Mouse (Mus musculus) megakaryocyte, adult 5-6 weeks (primary cell): ENCODE results near the gene Tk1. TPM values are rescaled to one million over a fixed set of nuclear protein-coding genes. Genes with fewer than 3 reads are reported as not detected.

Experiments
- ATAC-seq: 2 replicates; pipeline ENCODE4 v1.8.0; 2016; ENCODE audit warnings: mild to moderate bottlenecking, inconsistent platforms; ENCODE audit not compliant: poor library complexity, severe bottlenecking
- total RNA-seq, 2 experiments: library from RNA; stranded (forward) in 1 of 2; stranded (reverse) in 1 of 2; fragments of 153-499, 151-499 nt in 1 of 2; fragments of 221-1000, 200-1000 nt in 1 of 2; gene quantifications; 2 replicates each; pipeline versions ENCODE4 v1.2.3 to v1.2.4; 2015 to 2017

Tk1 gene
- total RNA-seq, 2 experiments from 2014 or later, result 60.0 to 126 TPM

DNA sequence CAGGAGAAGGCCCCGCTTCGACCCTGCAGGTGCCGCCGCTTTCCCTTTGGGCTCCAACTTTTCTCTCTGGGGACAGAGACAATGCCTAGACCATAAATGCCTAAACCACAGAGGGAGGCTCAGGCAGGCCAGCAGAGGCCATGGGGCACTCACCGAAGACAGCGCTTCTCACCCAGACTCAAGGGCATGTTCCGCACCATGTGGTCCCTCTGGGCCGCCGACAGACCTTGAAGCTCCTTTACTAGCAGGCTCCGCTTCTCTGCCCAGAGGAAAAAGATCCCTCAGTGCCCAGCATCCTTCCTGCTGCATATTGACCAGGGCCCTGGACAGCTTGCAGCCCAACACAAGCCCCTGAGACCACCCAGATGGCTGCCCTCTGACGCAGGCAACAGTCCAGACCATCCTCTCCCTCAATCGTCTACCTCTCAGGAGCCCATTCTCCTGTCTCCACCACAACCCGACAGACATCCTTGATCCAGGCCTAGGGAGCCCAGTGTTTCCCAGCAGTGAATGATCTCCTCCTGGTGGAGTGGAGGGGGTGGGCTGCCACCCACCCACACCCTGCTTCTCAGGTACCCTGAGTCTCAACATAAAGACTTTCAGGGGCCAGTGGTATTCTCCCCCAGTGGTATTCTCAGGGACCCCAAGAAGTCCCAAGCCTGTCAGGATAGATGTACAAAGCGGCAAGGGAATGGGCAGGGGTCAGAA is 49.7 kb downstream of the Tk1 start:
- ATAC-seq, result no peak

- peak; percentile 17; the same call in 1 of the 2 replicates for ATAC-seq
Measured at GRCm38 (mm10) chr11:117775540-117775939, 50.4 kb downstream of the Tk1 start.

DNA sequence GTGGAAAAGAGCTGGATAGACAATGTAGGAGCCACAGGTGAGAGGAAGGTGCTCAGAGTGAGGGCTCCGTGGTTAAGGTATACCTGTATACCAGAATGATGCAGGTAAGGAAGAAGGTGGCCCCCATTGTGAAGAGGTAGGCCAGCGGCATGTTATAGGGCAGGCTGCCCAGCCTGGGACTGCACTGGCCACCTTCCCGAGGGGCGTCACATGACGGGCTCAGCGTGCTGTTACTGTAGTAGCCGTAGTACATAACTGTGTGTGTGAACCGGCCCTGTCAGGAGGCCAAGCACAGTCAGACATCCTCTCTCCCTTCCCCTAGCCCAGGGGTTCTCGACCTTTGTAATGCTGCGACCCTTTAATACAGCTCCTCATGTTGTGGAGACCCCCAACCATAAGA is 51.0 kb downstream of the Tk1 start:
- ATAC-seq, result no peak

DNA sequence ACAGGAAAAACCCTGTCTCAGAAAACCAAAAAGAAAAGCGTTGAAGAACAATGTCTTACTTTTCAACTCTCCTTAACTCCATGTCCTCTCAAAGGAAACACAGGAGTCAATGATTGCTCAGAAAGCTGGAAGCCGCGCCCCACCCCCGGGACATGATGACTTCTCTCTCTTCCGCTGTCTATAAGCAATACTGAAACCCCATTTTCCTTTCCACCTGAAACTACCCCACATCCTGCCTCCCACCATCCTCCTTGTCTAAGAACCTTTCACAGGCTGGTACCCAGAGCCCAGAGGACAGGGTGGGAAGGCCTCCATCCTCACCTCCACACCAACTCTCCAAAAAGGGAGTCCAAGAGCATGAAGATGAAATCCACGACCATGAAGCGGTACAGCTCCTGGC is 53.5 kb downstream of the Tk1 start:
- ATAC-seq, result no peak

DNA sequence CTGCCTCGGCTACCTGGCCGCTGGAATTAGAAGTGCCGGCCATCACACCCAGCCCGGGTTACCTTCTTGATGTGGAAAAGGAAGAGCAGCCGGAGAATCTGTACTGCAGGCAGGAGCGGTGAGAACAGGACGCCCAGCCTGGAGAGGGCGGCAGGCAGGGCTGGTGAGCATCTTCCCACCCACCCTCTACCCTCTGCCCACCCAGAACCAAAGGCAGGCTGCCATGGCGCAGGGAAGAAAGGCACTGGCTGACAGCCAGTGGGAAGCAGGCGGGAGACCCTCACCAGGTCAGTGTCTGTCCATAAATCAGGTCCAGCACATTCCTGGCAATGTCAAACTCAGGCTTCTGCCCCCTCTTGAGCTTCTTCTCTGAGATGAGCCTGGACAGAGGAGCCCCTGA is 55.5 kb downstream of the Tk1 start:
- ATAC-seq, result no peak

DNA sequence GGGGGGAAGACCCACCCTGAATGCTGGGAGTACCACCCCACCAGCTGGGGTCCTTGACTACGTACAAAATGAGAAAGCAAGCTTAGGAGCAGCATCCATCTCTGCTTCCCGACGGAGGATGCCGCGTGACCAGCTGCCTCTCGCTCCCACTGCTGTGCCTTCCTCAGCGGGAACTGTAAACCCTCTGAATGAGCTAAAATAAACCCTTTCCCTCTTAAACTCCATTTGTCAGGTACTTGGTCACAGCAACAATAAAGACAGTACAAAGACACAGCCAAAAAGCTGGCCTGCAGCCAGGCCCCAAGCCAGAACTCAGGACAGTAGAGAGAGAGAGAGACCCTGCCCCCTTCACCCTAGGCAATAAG is 56.2 kb downstream of the Tk1 start:
- ATAC-seq, result no peak

DNA sequence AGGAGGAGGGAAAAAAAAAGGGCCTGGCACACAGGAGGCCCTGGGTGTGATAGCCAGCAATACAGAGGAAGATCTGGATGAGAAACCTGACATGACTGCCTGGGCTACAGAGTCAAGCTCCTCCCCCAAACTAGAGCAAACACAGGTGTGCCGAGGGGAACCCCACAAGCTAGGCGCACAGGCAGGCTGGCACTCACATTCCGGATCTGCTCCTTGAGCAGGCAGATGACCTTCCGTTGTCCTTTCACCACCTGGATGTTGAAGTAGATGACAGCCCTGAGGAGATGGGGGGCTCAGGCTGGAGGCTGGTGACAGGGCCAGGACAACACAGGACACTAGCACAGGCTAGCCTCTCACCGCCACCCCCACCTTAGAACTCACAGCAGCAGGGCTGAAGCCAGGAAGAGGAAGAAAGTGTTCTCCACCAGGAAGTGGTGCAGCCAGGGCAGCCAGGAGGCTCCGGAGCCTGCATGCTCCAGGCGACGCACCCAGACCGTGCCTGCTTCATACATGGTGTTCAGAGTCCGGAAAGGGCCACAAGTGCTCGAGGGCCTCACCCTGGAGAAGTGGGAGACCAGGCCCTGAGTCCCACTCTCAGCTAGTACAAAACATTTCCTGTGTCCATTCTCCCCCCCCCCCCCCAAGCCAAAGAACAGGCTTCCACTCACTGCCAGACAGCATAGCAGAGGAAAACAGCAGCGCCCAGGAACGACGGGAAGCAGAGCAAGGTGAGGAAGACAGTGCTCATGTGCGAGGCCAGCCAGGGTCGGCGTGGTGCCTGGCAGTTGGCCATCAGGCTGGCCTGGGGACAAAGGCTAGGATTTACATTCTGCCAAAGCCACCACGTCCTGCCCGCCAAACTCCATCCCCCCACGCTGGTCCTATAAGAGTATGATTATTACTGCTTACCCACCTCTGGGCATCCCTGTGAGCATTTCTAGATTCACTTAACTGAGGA is 56.9 kb downstream of the Tk1 start:
- peak; percentile 56 for ATAC-seq

GRCm38 (mm10) chr11:117766275-117766674 is 59.6 kb downstream of the Tk1 start:
- ATAC-seq, result no peak

Other genes starting within 250 kb of the Tk1 start
- 16.3 and 19.1 TPM in 2 replicates for gene Tnrc6c, start 171.8 kb downstream of the Tk1 start, total RNA-seq (2015)
- 17.9 and 20.4 TPM in 2 replicates for gene Tnrc6c, start 171.8 kb downstream of the Tk1 start, total RNA-seq (2017)
- gene Tmc8, start 44.0 kb downstream of the Tk1 start, total RNA-seq (2015), result 8.6 and 11.7 TPM in 2 replicates
- gene Tmc8, start 44.0 kb downstream of the Tk1 start, total RNA-seq (2017), result 4.3 and 7.4 TPM in 2 replicates
- 74.3 and 79.6 TPM in 2 replicates for gene Tmc6, start 43.9 kb downstream of the Tk1 start, total RNA-seq (2015)
- 17.4 and 18.5 TPM in 2 replicates for gene Tmc6, start 43.9 kb downstream of the Tk1 start, total RNA-seq (2017)
- gene 6030468B19Rik, start 28.4 kb downstream of the Tk1 start, total RNA-seq (2015), result 0.60 TPM in 1 of 2 replicates, not detected in the other
- 0.53 TPM in 1 of 2 replicates, not detected in the other for gene 6030468B19Rik, start 28.4 kb downstream of the Tk1 start, total RNA-seq (2017)
- 1.1 and 2.2 TPM in 2 replicates for gene Gm20708, start 16.4 kb downstream of the Tk1 start, total RNA-seq (2015)
- gene Gm20708, start 16.4 kb downstream of the Tk1 start, total RNA-seq (2017), result 1.1 TPM in 1 of 2 replicates, not detected in the other
- gene Syngr2, start 16.4 kb downstream of the Tk1 start, total RNA-seq (2015), result 225 and 241 TPM in 2 replicates
- gene Syngr2, start 16.4 kb downstream of the Tk1 start, total RNA-seq (2017), result 163 and 176 TPM in 2 replicates
- gene Afmid, start 168 bp downstream of the Tk1 start, total RNA-seq (2015), result 2.4 and 3.0 TPM in 2 replicates
- 2.8 and 4.7 TPM in 2 replicates for gene Afmid, start 168 bp downstream of the Tk1 start, total RNA-seq (2017)
- gene Birc5, start 23.2 kb upstream of the Tk1 start, total RNA-seq (2015), result 220 and 258 TPM in 2 replicates
- 232 and 240 TPM in 2 replicates for gene Birc5, start 23.2 kb upstream of the Tk1 start, total RNA-seq (2017)
- not detected in 2 replicates for gene Tmem235, start 34.7 kb upstream of the Tk1 start, total RNA-seq (2015)
- gene Tmem235, start 34.7 kb upstream of the Tk1 start, total RNA-seq (2017), result not detected in 2 replicates
- 1.4 and 1.8 TPM in 2 replicates for gene Tha1, start 47.4 kb upstream of the Tk1 start, total RNA-seq (2015)
- gene Tha1, start 47.4 kb upstream of the Tk1 start, total RNA-seq (2017), result 0.89 and 1.1 TPM in 2 replicates
- gene Socs3, start 144.0 kb upstream of the Tk1 start, total RNA-seq (2015), result 2.0 and 3.1 TPM in 2 replicates
- gene Socs3, start 144.0 kb upstream of the Tk1 start, total RNA-seq (2017), result 3.2 and 5.1 TPM in 2 replicates
- 18.7 and 22.4 TPM in 2 replicates for gene Pgs1, start 160.2 kb upstream of the Tk1 start, total RNA-seq (2015)
- 26.7 and 27.2 TPM in 2 replicates for gene Pgs1, start 160.2 kb upstream of the Tk1 start, total RNA-seq (2017)